Mouse (Mus musculus) c-Kit-positive CD71-negative TER-119-negative erythroid progenitor cells, embryonic 14.5 days (primary cell): ENCODE measurements around the gene Rbpjl.
A peak's percentile ranks its signal among the peaks of the same experiment; 100 is the strongest.

Source experiments
- DNase-seq: peaks from one replicate; pipeline ENCODE4 v3.0.0-alpha.2; 2013; ENCODE audit warnings: low read depth

Rbpjl gene

GRCm38 (mm10) chr2:164429881-164430615, 27.1 kb downstream of the Rbpjl start:
- DNase-seq, result no peak

GRCm38 (mm10) chr2:164430697-164431096, 27.8 kb downstream of the Rbpjl start:
- DNase-seq, result no peak

GRCm38 (mm10) chr2:164431676-164432465, 28.9 kb downstream of the Rbpjl start:
- no peak for DNase-seq

- DNase-seq, result no peak
These were observed 29.7 kb downstream of the Rbpjl start for GRCm38 (mm10) chr2:164432541-164433191.

- no peak for DNase-seq
These were observed 30.4 kb downstream of the Rbpjl start for GRCm38 (mm10) chr2:164433278-164433895.

GRCm38 (mm10) chr2:164434681-164435080, 31.7 kb downstream of the Rbpjl start:
- no peak for DNase-seq

- DNase-seq, result no peak
These were observed 32.5 kb downstream of the Rbpjl start for GRCm38 (mm10) chr2:164435216-164436090.

- no peak for DNase-seq
These were observed 33.4 kb downstream of the Rbpjl start for GRCm38 (mm10) chr2:164436215-164436913.

- DNase-seq, result no peak
These were observed 34.0 kb downstream of the Rbpjl start for GRCm38 (mm10) chr2:164436961-164437360.

GRCm38 (mm10) chr2:164437710-164438109, 34.8 kb downstream of the Rbpjl start:
- no peak for DNase-seq

GRCm38 (mm10) chr2:164438257-164438656, 35.3 kb downstream of the Rbpjl start:
- DNase-seq, result no peak

- DNase-seq, result no peak
These were observed 36.1 kb downstream of the Rbpjl start for GRCm38 (mm10) chr2:164439001-164439421.

GRCm38 (mm10) chr2:164440314-164440713, 37.4 kb downstream of the Rbpjl start:
- no peak for DNase-seq

- DNase-seq, result peak; percentile 38
These were observed 38.2 kb downstream of the Rbpjl start for GRCm38 (mm10) chr2:164441155-164441554.

GRCm38 (mm10) chr2:164441731-164442130, 38.8 kb downstream of the Rbpjl start:
- DNase-seq, result no peak

GRCm38 (mm10) chr2:164442315-164443050, 39.5 kb downstream of the Rbpjl start:
- no peak for DNase-seq

- DNase-seq, result no peak
These were observed 40.1 kb downstream of the Rbpjl start for GRCm38 (mm10) chr2:164443051-164443437.

GRCm38 (mm10) chr2:164443460-164444000, 40.6 kb downstream of the Rbpjl start, which contains the start of gene Sdc4:
TSS of gene Sdc4 (minus strand) at chr2:164443887.
- no peak for DNase-seq

- DNase-seq, result no peak
These were observed 41.8 kb downstream of the Rbpjl start for GRCm38 (mm10) chr2:164444701-164445100.
